Mouse (Mus musculus) E14TG2a.4 (cell line): ENCODE data around the gene Gm11492.

ENCODE experiments used
- CTCF ChIP-seq: conservative IDR thresholded peaks from 2 replicates; pipeline ENCODE4 v1.5.1; 2014; ENCODE audit warnings: low read length
- NANOG ChIP-seq: IDR thresholded peaks from 2 replicates; pipeline ENCODE4 v1.6.1; 2014; ENCODE audit warnings: borderline replicate concordance, low read length, mixed read lengths
- POU5F1 ChIP-seq: IDR thresholded peaks from 2 replicates; pipeline ENCODE4 v1.6.1; 2014; ENCODE audit warnings: low read length, borderline replicate concordance

DNA sequence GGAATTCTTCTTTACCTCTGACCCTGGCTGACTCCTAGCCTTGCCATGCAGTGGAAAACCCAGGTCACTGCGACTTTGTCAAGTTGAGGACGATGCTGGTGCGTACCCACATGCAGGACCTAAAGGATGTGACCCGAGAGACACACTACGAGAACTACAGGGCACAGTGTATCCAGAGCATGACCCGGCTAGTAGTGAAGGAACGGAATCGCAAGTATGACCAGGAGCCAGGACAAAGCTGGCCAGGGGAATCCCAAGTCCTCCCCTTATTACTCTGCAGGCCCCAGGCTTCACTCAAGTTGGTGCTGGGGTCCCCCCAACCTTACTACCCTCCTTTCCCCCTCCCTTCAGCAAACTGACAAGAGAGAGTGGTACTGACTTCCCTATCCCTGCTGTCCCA, 23.2 kb downstream of the Gm11492 start:
- TF ChIP-seq CTCF (no peak), POU5F1 (no peak), NANOG (no peak)
